Mouse (Mus musculus): ENCODE measurements around the gene Pdcd1lg2. TPM values are rescaled to one million over a fixed set of nuclear protein-coding genes. Genes with fewer than 3 reads are reported as not detected.

Gene Pdcd1lg2
- total RNA-seq, 2 experiments from 2014 or later: not detected

Other genes with a start within 250 kb of the Pdcd1lg2 start
- 10 to 100 TPM; 16.2 to 18.4 TPM for gene Jak2, start 159.1 kb upstream of the Pdcd1lg2 start, total RNA-seq (2021)
- gene Insl6, start 85.6 kb upstream of the Pdcd1lg2 start, total RNA-seq (2021): under 1 TPM; 0.80 to 0.83 TPM
- gene Rln1, start 76.2 kb upstream of the Pdcd1lg2 start, total RNA-seq (2021): 1 to 10 TPM in 1 of 2 experiments, under 1 TPM in 1; 0.78 to 1.1 TPM
- 10 to 100 TPM; 35.6 to 41.7 TPM for gene Plgrkt, start 43.5 kb upstream of the Pdcd1lg2 start, total RNA-seq (2021)
- 1 to 10 TPM in 1 of 2 experiments, under 1 TPM in 1; 0.76 to 1.1 TPM for gene Cd274, start 43.5 kb upstream of the Pdcd1lg2 start, total RNA-seq (2021)
- 10 to 100 TPM; 34.2 to 40.2 TPM for gene Ric1, start 111.4 kb downstream of the Pdcd1lg2 start, total RNA-seq (2021)
- 10 to 100 TPM; 11.5 to 13.0 TPM for gene Ermp1, start 237.5 kb downstream of the Pdcd1lg2 start, total RNA-seq (2021)

Data from gastrocnemius, postnatal 4 days (tissue).